ENCODE assay signal across 10 mouse cellular contexts in the genomic region with DNA sequence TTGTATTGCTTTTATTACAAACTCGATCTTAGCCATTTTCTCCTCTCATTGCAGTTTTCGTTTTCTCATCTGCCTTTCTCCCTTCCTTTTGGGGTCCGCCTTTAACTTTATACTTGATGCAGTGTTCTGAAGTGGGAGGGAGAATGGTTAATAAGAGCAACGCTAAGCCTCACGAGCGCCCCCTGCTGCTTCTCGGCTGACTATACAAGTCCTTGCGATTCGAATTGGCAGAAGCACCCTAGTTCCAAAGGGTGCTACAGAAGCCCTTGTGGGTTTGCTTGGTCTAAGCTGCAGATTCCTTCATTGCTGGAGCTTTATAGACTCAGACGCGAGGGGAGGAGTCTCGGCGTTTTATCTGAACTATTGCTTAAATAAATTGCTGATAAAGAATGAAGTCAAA. TPM values are rescaled to one million over a fixed set of nuclear protein-coding genes. Genes with fewer than 3 reads are reported as not detected.
DNase-seq lines count a peak whose midpoint lies in the region; ATAC-seq lines count a peak whose summit lies in the region.
"Had no signal": no experiment of that assay in that cellular context is flagged by ENCODE, and none has a peak within 500 bp of the region (broad histone marks: within the 10 kb centered on the region; RNA-seq: fewer than 3 reads in every experiment).

No protein-coding gene starts in this region.

- no peak overlapping the region for H3K4me2 ChIP-seq in forebrain, embryonic 15.5 days (replicated peaks)
- H3K4me2 ChIP-seq: limb, embryonic 15.5 days had no signal

- no peaks in the 10 kb centered on the region for H3K9me3 ChIP-seq in forebrain, embryonic 10.5 days
- no peaks in the 10 kb centered on the region for H3K9me3 ChIP-seq in forebrain, embryonic 15.5 days
- no peaks in the 10 kb centered on the region for H3K9me3 ChIP-seq in heart, embryonic 10.5 days
- H3K9me3 ChIP-seq: limb, embryonic 15.5 days had no signal

- no peaks in the 10 kb centered on the region for H3K4me1 ChIP-seq in forebrain, embryonic 10.5 days
- H3K4me1 ChIP-seq in forebrain, embryonic 15.5 days: no peaks in the 10 kb centered on the region
- H3K4me1 ChIP-seq in heart, embryonic 10.5 days: peaks cover 6% of the 10 kb centered on the region
- H3K4me1 ChIP-seq: limb, embryonic 15.5 days had no signal

- ATAC-seq in forebrain, embryonic 15.5 days (replicated peaks): no peak
- peak; percentile 43; the same call in 1 of the 2 replicates for ATAC-seq in megakaryocyte, adult 5-6 weeks (ENCODE audit: poor library complexity, severe bottlenecking)

- H3K27me3 ChIP-seq in forebrain, embryonic 10.5 days (ENCODE audit: poor library complexity, severe bottlenecking): peaks cover 11% of the 10 kb centered on the region; the same call in 1 of the 2 replicates
- no peaks in the 10 kb centered on the region for H3K27me3 ChIP-seq in forebrain, embryonic 15.5 days
- no peaks in the 10 kb centered on the region for H3K27me3 ChIP-seq in heart, embryonic 10.5 days (ENCODE audit: insufficient read depth, poor library complexity, severe bottlenecking)
- H3K27me3 ChIP-seq in splenic B cell, adult 2 months (ENCODE audit: control insufficient read depth, insufficient read depth, low read length, poor library complexity, severe bottlenecking): no peaks in the 10 kb centered on the region
- H3K27me3 ChIP-seq: limb, embryonic 15.5 days had no signal

- 13% methylated on average over 13 of the region's 13 CpGs for WGBS in forebrain, embryonic 10.5 days
- 12% methylated on average over 13 of the region's 13 CpGs for WGBS in forebrain, embryonic 15.5 days
- WGBS in heart, embryonic 10.5 days: 10% methylated on average over 13 of the region's 13 CpGs

- no peak overlapping the region for H3K27ac ChIP-seq in forebrain, embryonic 10.5 days
- H3K27ac ChIP-seq in forebrain, embryonic 15.5 days (replicated peaks): no peak overlapping the region
- no peak overlapping the region for H3K27ac ChIP-seq in heart, embryonic 10.5 days
- H3K27ac ChIP-seq: limb, embryonic 15.5 days had no signal

- peak; percentile 59 for DNase-seq in forebrain, embryonic 10.5 days (ENCODE audit: extremely low spot score, low spot score)
- DNase-seq in R1 (ENCODE audit: low read depth, low spot score): peak; percentile 59
- DNase-seq in cerebellum, postnatal 4 days (ENCODE audit: low spot score in 2 of 2): peak; percentile 39 to 56
- peak; percentile 74 for DNase-seq in heart, embryonic 10.5 days (ENCODE audit: low spot score)
- peak; percentile 73 to 78 for DNase-seq in layer of hippocampus, postnatal 10 days (ENCODE audit: low spot score in 2 of 2)
- DNase-seq in splenic B cell, adult 2 months (ENCODE audit: low read depth, low spot score): peak; percentile 72

- H3K9ac ChIP-seq in forebrain, embryonic 15.5 days (replicated peaks): no peak overlapping the region
- H3K9ac ChIP-seq: limb, embryonic 15.5 days had no signal

- no peaks in the 10 kb centered on the region for H3K36me3 ChIP-seq in forebrain, embryonic 10.5 days (replicated peaks)
- H3K36me3 ChIP-seq in forebrain, embryonic 15.5 days: no peaks in the 10 kb centered on the region
- no peaks in the 10 kb centered on the region for H3K36me3 ChIP-seq in heart, embryonic 10.5 days
- H3K36me3 ChIP-seq in splenic B cell, adult 2 months (ENCODE audit: control insufficient read depth, insufficient read depth, low read length, poor library complexity, severe bottlenecking): no peaks in the 10 kb centered on the region
- H3K36me3 ChIP-seq: limb, embryonic 15.5 days had no signal

- no peak overlapping the region for H3K4me3 ChIP-seq in forebrain, embryonic 10.5 days
- no peak overlapping the region for H3K4me3 ChIP-seq in forebrain, embryonic 15.5 days
- H3K4me3 ChIP-seq in heart, embryonic 10.5 days: no peak overlapping the region
- H3K4me3 ChIP-seq: limb, embryonic 15.5 days had no signal

RNA-seq across cellular contexts. Expression of gene Helt, which starts 12.9 kb away (rescaled TPM):
- 1.8 and 2.7 TPM in 2 replicates for polyA plus RNA-seq in forebrain, embryonic 10.5 days (2016; fragmentation: Nextera tagmentation; extraction: Ambion mirVana)
- polyA plus RNA-seq in forebrain, embryonic 15.5 days (2015; fragmentation: Nextera tagmentation; extraction: Ambion mirVana): 6.7 and 7.6 TPM in 2 replicates
- polyA plus RNA-seq in heart, embryonic 10.5 days (2016; fragmentation: Nextera tagmentation; extraction: Ambion mirVana): not detected in 2 replicates
- total RNA-seq in layer of hippocampus, postnatal 10 days (2021): under 1 TPM in 1 of 2 experiments, not detected in 1; 0.57 TPM
- not detected in 2 replicates for total RNA-seq in megakaryocyte, adult 5-6 weeks (2015)
- not detected in 2 replicates for total RNA-seq in megakaryocyte, adult 5-6 weeks (2017)
- total RNA-seq: ES-E14 had no signal
- polyA plus RNA-seq: limb, embryonic 15.5 days had no signal
